Mouse (Mus musculus) midbrain, embryonic 11.5 days (tissue): Measurements from ENCODE around the gene Vps8. TPM values are rescaled to one million over a fixed set of nuclear protein-coding genes. Genes with fewer than 3 reads are reported as not detected.

ENCODE experiments used
- ATAC-seq: fragments of 200-750 bp; cut with Nextera tagmentation; 2 replicates; pipeline ENCODE4 v1.8.0; 2017; ENCODE audit warnings: moderate TSS enrichment, moderate library complexity; ENCODE audit not compliant: low FRiP score
- DNase-seq: peaks from one replicate; pipeline ENCODE4 v3.0.0; 2015; ENCODE audit warnings: low spot score; ENCODE audit errors: missing footprints
- H3K27ac ChIP-seq: fragments of 300-500 bp; sonication (generic); 2 replicates; pipeline ENCODE4 v1.5.1; 2014; ENCODE audit warnings: low read depth, low read length
- H3K27me3 ChIP-seq: fragments of 300-500 bp; sonication (generic); 2 replicates; pipeline ENCODE4 v1.6.1; 2014; ENCODE audit warnings: mild to moderate bottlenecking, low read length, moderate library complexity, mixed read lengths; ENCODE audit not compliant: control insufficient read depth, insufficient read depth
- H3K36me3 ChIP-seq: fragments of 300-500 bp; sonication (generic); 2 replicates; pipeline ENCODE4 v1.6.1; 2014; ENCODE audit warnings: mild to moderate bottlenecking, low read length, moderate library complexity, mixed read lengths; ENCODE audit not compliant: control insufficient read depth, insufficient read depth
- H3K4me1 ChIP-seq: fragments of 300-500 bp; sonication (generic); 2 replicates; pipeline ENCODE4 v1.6.1; 2014; ENCODE audit warnings: low read length; ENCODE audit not compliant: control insufficient read depth, insufficient read depth
- H3K4me2 ChIP-seq: fragments of 300-500 bp; sonication (generic); 2 replicates; pipeline ENCODE4 v1.6.1; 2014; ENCODE audit warnings: mild to moderate bottlenecking, moderate library complexity
- H3K4me3 ChIP-seq: fragments of 300-500 bp; sonication (generic); 2 replicates; pipeline ENCODE4 v1.5.1; 2014; ENCODE audit warnings: low read depth, low read length
- H3K9ac ChIP-seq: fragments of 300-500 bp; sonication (generic); 2 replicates; pipeline ENCODE4 v1.6.1; 2014; ENCODE audit warnings: low read length
- H3K9me3 ChIP-seq: fragments of 300-500 bp; sonication (generic); 2 replicates; pipeline ENCODE4 v1.6.1; 2016; ENCODE audit warnings: low read length; ENCODE audit not compliant: control insufficient read depth
- WGBS: fragments of 180-500 bp; shearing (Covaris S2); extraction: QIAGEN DNeasy Blood & Tissue Kit; methylation state at CpG from one replicate; pipeline ENCODE4 v1.1.7; 2014; 5-methylcytosine and 5-hydroxymethylcytosine counted together
- polyA plus RNA-seq: library from polyadenylated mRNA; unstranded; fragments of >200 nt; fragmentation: Nextera tagmentation; extraction: Ambion mirVana; gene quantifications from 2 replicates; pipeline ENCODE4 v1.2.1, GENCODE M21; 2014

Gene Vps8
- polyA plus RNA-seq, 1 experiment from 2014 or later: 27.1 TPM

GRCm38 (mm10) chr16:21689141-21689540 lies 266.2 kb downstream of the Vps8 start:
- H3K36me3 ChIP-seq: peaks cover 13% of the 10 kb centered on the region; the same call in 1 of the 2 replicates
- WGBS: 92% methylated on average over 5 of the region's 5 CpGs
- no peak overlapping the region for H3K4me2 ChIP-seq
- H3K9ac ChIP-seq: no peak overlapping the region
- peaks cover 3% of the 10 kb centered on the region for H3K9me3 ChIP-seq
- H3K4me1 ChIP-seq: peaks cover 28% of the 10 kb centered on the region
- H3K4me3 ChIP-seq: no peak overlapping the region
- H3K27ac ChIP-seq: no peak overlapping the region
- no peak for ATAC-seq
- no peaks in the 10 kb centered on the region for H3K27me3 ChIP-seq
- DNase-seq: no peak

GRCm38 (mm10) chr16:21690216-21690755 lies 267.4 kb downstream of the Vps8 start:
- Histone ChIP-seq H3K4me2 (peak overlapping the region; percentile 8; the same call in 1 of the 2 replicates), H3K27ac (no peak overlapping the region), H3K9me3 (peaks cover 3% of the 10 kb centered on the region), H3K27me3 (no peaks in the 10 kb centered on the region), H3K9ac (no peak overlapping the region), H3K4me1 (peaks cover 29% of the 10 kb centered on the region), H3K36me3 (peaks cover 13% of the 10 kb centered on the region; the same call in 1 of the 2 replicates), H3K4me3 (no peak overlapping the region)
- ATAC-seq (no peak), DNase-seq (no peak)
- WGBS: 25% methylated on average over 5 of the region's 5 CpGs

- WGBS: 0% methylated on average over 45 of the region's 45 CpGs
- DNase-seq (peak; percentile 97), ATAC-seq (peak; percentile 67)
- peak overlapping the region; percentile 96 for H3K4me2 ChIP-seq
- peak overlapping the region; percentile 82 for H3K4me3 ChIP-seq
- H3K27ac ChIP-seq: peak overlapping the region; percentile 94
- no peaks in the 10 kb centered on the region for H3K27me3 ChIP-seq
- H3K4me1 ChIP-seq: peaks cover 34% of the 10 kb centered on the region
- H3K36me3 ChIP-seq: no peaks in the 10 kb centered on the region; the same call in 1 of the 2 replicates
- peak overlapping the region; percentile 95 for H3K9ac ChIP-seq
- no peaks in the 10 kb centered on the region for H3K9me3 ChIP-seq
Observed at GRCm38 (mm10) chr16:21693981-21694462, 271.1 kb downstream of the Vps8 start.

Other genes starting within 250 kb of the Vps8 start
- 7.7 and 9.8 TPM in 2 replicates for gene Ephb3, start 218.4 kb upstream of the Vps8 start, polyA plus RNA-seq